Mouse (Mus musculus): ENCODE data around the gene Cacna1e.

Gene Cacna1e

DNA sequence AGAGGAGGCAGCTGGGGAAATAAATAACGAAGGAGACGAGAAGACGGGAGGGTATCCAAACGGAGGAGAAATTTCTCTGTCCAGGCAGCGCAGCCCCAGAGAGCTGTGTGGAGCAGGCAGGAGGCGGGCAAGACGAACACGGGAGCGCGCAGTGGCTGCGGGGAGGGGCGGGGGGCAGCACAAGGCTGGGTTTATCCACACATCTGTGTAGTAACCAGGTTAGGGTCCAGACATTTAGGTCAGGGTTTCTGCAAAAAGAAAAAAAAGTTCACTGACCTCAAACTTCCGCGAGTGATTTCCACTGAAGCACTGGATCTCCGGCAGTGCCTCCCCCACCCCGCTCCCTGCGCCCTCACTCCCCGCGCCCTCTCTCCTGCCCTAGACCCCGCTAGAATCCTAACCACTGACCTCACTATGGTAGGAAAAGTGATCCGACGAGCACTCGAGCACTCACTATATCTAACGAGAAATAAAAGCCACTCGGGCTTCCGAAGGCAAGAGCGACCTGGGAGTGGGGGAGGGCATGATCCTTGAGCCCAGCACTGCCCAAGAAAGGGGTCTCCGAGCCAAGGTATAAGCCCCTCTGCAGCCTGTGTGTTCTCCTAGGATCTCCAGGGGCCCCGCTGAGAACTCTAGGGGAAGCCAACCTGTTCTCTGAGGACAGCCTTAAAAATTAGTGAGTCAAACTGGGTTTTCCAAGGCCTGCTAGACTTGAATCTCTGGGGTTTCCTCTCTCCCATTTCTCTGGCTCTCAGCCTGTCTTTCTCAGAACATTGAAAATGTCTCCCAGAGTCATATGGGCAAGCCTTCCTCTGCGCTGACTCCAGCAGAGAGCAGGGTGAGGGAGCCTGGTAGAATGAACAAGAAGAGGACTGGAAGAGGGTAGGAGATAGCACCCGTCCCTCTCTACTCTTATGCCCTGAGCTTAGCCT is at the start of gene Cacna1e:
Gene Cacna1e (minus strand): TSS at position 227 of the 932 bp plus-strand sequence.
- no peak for DNase-seq (ENCODE audit: low read depth)

DNA sequence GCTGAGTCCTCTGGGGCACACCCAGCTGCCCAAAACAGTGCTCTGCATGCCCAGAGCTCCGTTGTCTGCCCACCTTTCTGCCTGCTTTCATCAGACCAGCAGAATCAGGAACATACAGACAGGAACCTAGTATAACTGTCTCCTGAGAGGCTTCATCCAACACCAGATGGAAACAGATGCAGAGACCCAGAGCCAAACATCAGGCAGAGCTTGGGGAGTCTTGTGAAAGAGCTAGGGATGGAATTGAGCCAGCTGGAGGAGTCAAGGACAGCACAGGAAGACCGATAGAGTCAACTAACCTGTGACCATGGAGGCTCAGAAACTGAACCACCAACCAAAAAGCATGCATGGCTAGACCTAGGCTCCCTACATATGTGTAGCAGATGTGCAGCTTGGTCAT is 34.1 kb upstream of the Cacna1e start:
- DNase-seq (ENCODE audit: low read depth): peak; percentile 16

DNA sequence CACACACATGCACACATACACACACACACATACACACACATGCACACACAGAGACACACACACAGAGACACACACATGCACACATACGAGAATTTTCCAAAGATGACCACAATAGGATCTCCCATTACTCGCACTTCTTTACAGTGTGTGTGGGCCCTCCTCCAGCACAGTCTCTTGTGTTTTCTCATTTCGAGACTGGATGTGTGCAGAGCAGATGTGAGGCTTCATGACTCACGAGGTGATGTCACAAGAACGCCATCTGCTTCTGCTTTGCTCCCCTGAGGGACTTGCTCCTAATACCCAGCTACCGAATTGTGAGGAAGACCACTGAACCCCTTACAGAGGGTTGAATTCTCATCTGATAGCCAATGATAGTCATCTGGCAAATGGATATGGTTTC is 33.1 kb upstream of the Cacna1e start:
- peak; percentile 33 for DNase-seq (ENCODE audit: low read depth)

DNA sequence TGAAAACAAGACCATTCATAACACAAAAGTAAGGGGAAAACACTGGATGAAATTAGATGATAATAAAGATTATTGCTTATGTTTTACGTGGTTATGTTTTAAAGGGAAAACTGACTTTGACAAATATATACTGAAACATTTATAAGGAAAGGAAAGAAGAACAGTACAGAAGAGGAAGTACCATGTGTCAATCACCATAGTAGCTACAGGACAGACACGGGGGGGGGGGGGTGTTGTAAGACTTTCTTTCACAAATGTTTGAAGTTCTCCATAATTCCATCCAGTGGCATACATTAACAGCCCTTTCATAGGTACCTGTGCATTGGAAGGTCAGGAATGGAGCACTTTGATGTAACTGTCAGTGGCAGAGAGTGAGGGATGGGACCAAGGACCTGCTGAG is 25.3 kb upstream of the Cacna1e start:
- DNase-seq (ENCODE audit: low read depth): no peak

DNA sequence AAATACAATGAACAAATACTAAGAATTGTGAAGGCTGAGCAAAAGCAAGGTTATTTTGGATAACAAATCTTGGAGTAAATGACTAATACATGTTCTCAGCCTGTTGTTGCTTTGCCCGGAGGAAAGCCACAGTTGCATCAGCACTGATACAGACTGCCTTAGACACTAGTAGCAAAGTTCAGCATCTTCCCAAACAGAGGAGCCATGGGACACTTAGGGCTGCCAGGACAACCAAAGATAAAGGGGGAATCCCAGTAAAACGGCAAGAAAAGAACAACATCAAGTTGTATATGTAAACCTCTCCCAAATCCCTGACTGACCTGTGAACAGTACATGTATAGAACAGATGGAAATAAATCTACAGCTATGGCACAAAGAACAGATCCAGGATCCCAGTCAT is 13.1 kb upstream of the Cacna1e start:
- DNase-seq (ENCODE audit: low read depth): no peak

DNA sequence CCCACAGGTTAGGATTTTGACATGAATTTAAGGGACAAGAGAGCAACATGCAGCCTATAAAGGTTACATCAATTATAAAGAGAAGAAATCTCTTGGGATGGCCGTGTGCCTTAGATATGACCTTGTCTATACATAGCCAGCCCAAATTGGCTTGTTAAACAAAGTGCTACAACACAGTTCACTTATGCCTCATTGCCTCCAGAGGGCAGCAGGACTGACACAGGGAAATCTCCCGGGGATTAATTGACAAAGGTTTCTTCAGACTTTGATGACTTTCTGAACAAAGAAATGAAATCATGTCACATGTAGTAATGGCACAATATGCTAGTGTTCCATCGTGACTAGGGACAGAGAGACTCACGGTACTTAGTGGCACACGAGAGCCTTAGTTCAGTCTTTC is 5.9 kb upstream of the Cacna1e start:
- DNase-seq (ENCODE audit: low read depth): peak; percentile 5

DNA sequence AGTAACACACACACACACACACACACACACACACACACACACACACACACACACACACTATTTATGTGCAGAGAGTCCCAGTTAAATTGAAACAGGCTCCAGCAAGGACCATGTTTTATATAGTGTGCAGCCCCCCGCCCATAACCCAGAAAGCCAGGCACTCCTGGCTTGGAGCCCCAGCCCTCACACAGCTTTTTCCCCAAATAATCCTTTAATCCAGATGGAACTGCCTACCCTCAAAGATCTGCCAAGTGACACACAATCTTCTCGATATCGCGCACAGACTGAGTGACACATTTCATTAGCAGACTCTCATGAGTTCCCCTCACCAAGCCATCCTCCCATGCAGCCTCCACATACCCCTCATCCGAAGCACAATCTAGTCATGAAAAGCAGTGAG is 4.2 kb upstream of the Cacna1e start:
- no peak for DNase-seq (ENCODE audit: low read depth)

DNA sequence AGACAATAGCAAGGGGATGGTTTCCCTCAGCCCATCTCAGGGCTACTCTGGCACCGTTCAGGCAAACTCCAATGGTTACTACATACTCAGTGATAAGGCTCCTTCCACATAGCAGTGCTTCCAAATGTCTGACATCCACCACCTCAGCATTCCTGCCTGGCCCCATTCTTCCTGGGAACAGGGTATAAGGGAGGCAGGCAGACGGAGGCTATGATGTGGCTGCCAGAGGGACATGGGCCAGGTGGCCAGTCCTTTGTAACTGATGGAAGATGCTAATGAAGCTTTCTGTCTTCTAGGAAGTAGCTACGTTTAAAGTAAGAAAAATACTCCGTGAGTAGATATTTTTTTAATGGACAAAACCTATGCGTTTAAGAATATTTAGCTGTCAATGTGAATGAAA is 3.7 kb upstream of the Cacna1e start:
- no peak for DNase-seq (ENCODE audit: low read depth)

DNA sequence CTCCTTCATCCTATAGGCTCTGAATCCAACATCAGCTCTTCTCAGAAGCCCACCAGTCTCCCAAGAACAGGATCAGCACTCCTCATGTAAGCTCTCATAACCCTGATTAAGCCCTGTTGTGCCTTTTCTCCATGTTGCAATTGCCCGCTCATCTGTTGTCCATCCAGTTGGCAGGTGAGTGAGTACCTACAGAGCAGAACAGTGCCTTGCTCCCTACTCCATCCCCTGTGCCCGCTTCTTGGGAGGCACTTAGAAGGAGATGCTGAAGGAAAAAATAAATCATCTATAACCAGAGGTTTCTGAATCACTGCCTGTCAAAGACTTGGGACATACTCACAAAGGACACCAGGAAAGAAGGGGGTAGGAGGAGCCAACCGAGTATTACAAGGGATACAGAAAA is 3.2 kb upstream of the Cacna1e start:
- no peak for DNase-seq (ENCODE audit: low read depth)

DNA sequence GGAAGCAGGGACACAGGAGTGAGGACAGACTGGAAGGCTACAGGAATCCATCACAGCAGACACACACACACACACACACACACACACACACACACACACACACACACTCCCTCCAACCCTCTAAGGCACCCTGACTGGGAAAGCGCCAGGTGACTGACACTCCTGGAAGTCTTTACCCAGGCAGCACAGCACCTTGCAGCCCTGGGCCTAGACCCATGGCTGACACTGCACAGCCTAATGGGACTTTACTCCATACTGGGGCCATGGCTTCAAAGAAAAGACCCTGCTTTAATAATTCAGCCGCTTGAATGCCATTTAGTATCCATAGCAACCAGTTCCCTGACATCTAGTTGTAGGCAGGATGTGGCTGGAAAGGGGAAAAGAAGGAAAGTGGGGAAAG is 2.3 kb upstream of the Cacna1e start:
- DNase-seq (ENCODE audit: low read depth): no peak

DNA sequence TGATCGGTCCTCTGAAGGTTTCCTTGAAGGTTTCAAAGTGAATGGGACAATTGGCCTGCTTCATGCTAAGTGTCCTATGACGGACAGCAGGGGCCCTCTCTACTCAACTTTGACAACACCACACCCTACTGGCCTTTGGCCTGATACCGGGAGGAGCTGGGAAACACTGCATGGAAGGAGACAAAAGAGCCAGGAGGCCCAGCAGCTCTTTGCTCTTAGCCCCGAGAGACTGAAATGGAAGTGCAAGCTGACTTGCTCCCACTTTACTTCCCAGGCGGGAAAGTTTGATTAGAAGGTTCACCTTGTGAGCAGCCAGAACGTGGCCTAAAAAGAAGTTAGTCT is 877 bp upstream of the Cacna1e start:
- DNase-seq (ENCODE audit: low read depth): no peak

DNA sequence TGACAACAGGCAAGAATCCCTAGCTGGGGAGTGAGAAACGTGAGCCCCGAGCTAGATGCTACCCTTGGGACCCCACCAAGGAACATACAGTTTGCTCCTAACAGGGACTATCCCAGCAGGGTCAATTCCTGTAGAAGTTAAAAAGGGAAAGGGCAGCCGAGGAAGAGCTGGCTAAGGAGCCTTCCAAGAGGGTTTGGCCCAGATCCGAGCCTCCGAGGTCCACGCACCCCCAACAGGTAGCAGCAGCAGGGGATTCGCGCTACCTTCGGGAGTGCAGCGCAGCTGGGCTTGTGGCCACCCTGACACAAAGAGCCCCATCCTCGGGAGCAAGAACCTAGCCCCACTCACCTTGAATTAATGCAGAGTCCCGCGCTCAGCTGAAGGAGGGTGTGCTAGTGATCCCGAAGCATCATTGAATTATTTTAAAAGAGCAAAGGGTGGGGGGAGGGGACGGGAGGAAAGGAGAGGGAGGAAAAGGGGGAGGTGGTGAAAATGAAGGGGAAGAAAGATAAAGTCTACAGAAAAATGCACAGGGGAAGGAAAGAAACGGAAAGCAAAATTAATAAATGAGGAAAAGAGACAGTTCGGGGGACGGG is 607 bp downstream of the Cacna1e start:
- no peak for DNase-seq (ENCODE audit: low read depth)

DNA sequence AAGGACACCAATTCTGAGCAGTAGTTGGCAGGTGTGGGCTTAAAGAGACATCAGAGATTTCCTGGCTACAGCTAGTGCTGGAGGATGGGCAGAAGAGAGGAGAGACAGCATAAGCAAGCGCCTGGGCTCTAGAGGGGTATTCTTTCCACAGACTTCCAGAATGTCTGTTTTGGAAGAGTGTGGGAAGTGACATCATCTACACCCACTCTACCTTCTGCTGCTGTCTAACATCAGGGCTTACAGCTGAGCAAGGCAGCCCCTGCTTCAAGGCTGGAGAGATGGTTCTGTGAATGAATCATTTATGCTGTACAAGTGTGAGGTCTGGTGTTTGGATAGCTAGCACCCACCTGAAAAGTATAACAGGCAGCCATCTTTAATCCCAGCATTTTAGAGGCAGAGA is 18.3 kb downstream of the Cacna1e start:
- no peak for DNase-seq (ENCODE audit: low read depth)

DNA sequence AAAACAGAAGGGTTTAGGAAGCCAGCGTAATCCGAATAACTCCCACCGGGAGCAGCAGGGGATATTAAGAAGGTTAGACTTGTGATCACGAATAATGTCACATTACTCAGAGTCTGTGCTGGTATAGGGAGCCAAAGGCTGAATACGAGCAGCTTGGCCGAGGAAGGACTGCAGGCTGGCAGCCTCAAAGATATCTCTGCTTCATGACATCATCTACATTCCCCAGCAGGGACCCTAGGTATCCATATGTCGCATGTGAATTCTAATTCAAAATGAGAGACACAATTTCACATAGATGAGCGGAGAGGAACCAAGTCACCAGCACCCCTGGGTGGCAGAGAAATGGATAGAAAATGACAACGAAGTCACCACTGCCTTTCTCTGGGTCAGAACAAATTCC is 22.9 kb downstream of the Cacna1e start:
- no peak for DNase-seq (ENCODE audit: low read depth)

DNA sequence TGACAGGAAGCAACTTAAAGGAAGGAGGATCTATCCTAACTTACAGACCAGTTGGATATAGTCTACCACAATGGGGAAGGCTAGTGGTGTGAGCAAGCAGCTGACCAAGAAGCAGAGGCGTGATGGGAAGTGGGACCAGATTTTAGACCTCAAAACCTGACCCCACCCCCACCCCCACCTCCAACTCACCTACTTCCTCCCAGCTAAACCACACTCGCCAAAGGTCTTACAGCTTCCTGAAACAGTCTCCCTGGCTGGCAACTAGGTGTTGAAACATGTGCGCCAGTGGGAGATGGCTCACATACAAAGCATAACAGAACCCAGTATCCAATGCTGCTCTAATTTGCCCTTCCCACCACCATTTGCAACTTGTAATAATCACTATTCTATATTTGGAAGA is 29.7 kb downstream of the Cacna1e start:
- no peak for DNase-seq (ENCODE audit: low read depth)

DNA sequence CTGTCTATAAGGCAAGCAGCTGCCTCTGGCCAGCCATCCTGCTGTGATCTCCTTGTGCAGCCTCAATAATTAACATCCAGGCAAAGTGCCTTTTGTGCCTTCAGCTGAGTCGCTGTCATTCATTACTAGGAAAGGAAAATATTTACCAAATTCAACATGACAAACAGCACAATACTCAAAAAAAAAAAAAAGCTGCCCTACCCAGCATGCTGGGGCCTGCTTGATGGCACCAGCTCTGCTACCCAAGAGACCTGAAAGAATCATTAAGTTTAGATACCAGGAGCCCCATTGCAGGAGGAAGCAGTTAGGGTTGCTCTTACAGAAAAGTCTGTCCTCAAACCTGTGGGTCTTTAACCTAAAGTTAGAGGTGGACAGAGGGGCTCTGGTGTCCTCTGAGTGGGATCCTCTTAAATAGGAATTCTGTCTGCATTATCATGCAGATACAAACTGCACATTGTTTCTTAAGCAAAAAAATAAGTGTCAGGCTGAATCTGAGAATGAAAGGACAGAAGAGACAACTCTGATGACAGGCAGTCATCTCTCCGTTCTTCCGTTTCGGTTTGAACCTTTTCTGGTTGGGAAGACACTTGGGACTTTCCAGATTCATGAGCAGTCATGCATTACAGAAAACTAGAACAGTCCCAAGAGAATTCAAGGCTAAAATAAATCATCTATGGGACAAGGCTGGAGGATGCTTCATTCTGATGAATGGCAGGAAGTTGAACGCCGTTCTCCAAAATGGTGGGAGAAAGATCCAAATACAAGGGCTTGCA is 33.6 kb downstream of the Cacna1e start:
- DNase-seq (ENCODE audit: low read depth): no peak

DNA sequence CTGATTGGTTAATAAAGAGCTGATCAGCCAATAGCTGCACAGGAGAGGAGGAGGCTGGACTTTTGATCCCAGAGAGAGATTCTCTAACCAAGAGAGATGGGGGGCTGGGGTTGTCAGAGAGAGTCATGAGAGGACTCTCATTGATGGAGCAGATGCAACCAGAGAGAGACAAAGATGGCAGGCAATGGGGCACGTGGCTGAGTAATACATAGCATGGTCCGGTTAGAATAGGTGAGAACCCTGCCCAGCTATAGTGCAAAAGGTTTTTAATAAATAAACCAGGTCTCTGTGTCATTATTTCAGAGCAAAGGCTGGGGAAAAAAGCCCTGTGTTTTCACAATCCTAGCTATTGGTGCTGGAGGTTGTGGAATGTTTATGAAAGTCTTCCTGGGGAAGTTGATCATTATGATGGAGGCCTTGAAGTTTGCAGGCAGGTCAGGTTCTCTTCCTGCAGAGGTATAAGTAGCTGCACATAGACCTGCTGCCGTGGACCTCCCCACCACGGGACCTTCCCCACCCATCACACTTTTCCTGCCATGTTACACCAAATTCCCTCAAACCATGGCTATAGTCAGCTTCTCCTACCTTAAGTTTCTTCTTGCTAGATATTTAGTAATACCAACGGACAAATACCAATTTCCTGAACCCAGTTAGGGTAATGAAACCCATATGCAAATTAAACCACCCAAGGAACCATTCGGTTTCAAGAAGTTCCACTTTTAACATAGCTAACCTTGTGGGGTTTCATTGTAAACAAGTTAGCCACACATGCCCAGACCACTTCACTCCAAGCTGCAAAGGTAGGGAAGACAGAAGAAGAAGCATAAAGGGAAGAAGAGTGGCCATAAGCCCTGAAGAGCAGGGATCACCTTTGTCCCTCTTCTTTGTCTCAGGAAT is 35.4 kb downstream of the Cacna1e start:
- DNase-seq (ENCODE audit: low read depth): no peak

DNA sequence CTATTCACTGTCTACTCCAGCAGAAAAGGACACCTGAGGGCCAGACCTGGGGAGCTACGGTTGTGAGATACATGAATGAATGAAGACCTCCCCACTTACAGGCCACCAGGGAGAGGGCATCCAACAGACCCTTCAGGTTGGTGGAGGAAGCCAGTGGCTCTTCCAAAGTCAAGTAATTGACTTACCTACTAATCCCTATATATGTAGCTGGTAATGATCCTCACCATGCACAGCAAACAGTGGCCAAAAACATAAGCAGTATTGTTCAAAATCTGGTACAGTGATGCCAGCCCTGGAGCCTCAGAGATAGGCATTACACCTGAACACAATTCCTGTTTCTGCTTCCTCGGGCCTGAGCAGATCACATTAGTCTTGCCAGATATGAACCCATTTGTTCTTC is 37.4 kb downstream of the Cacna1e start:
- DNase-seq (ENCODE audit: low read depth): no peak

DNA sequence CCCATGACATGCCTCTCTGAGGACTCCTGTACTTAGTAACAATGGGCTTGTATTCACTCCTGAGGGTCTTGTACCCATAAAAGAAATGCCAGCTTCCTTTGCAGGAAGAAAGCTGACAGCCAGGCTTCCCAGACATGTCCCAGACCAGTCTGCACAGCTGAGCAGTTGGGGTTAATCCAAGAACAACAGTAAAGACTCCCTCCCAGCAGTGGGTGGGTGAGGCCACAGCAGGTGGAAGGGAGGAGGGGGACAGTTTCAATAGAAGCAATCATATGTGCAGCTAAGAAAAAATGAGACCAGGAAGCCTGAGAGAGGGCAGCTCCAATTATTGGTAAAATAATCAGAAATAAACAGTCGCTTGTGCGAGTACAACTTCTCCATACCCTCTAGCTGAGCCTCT is 40.9 kb downstream of the Cacna1e start:
- DNase-seq (ENCODE audit: low read depth): no peak

DNA sequence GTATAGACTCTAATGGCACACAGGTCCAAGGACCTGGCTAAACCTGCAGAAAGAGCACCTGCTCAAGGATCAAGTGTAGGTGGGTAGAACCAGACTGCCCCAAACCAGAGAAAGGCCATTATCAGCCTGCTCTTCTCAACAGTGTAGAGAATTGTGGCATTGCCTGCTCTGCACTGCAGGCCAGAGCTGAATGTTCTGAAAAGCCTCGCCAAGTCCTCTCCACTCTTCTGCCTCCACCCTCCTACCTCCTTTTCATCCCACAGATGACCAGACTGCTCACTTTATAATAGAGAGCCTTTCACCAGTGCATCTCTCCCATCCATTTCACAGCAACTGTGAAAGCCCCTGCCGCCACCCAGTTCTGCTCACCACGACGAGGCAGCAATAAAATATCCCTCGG is 42.0 kb downstream of the Cacna1e start:
- no peak for DNase-seq (ENCODE audit: low read depth)

DNA sequence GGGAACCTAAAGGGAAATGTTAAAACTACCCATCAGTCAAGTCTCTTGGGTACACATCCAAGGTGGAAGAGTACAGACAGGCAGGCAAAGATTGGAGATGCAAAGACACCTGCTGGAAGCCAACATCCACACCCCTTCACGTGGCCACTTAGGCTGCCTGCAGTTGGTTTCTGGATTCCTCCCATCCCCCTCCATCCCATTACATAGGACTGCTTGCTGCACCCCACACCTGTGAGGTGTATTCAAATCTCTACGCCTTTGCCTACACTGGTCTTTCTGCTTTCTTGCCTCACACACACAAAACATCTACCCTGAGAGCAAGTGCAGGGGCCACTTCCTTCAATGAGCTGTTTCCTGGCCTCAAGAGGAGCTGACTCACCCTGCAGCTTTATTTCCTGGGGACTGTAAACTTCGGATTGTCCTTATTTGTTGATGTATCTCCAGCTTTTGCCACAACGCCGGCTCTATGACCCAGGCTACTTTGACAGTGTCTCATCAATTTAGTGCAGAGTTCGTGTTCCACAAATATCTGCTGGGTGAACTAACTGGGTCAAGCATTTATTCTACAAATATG is 43.2 kb downstream of the Cacna1e start:
- DNase-seq (ENCODE audit: low read depth): no peak

DNA sequence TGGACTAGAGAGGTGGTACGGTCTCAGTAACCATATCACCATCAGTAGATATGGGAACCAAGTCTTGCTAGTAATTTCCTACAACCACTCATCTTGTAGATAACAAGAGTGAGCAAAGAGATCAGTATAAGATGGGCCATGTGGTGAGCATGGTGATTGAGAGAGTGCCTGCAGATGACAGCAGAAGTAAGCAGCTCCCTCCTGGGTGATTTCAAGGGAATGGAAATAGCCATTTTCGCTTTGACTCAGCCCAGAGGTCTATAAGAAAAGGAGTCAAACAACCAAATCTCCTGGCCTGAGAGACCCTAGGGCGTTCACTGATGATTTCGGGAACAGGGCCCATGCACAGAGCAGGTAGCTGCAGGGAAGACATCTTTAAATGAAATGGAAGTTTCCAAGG is 45.0 kb downstream of the Cacna1e start:
- no peak for DNase-seq (ENCODE audit: low read depth)
